Mouse (Mus musculus) spleen, adult 2 months (tissue): Measurements from ENCODE around the gene Chst8.

Source experiments
- CTCF ChIP-seq: fragments of 200-500 bp; IDR thresholded peaks from 2 replicates; pipeline ENCODE4 v1.5.1; 2011; ENCODE audit warnings: mild to moderate bottlenecking, inconsistent platforms; ENCODE audit not compliant: insufficient read depth, insufficient read length, insufficient replicate concordance; ENCODE audit errors: extremely low read depth
- POLR2A ChIP-seq: fragments of 200-500 bp; IDR thresholded peaks from 2 replicates; pipeline ENCODE4 v1.6.1; 2011; ENCODE audit warnings: low read depth, low read length, inconsistent platforms

DNA sequence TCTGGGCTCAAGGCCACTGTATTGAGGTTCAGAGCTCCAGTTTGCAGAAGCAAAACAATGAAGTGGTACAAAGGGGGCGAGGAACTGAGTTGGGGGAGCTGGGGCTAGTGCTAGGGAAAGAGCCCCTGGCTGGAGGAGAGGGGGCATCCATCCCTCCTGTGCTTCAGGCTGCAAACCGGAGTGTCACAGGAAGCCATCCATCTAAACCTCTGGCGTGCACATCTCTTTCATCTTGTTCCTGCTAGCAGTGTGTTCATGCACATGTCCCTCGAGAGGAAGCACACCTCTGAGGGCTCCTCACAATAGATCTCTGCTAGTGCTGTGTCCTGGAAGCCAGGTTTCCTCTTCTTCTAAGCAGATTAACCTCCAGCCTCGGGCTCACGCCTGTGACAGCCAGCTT, 65.9 kb downstream of the Chst8 start:
- no peak for TF ChIP-seq POLR2A
- TF ChIP-seq CTCF = no peak
